Mouse (Mus musculus) myocyte (in vitro differentiated cells): Measurements from ENCODE around the gene Fstl1. TPM values are rescaled to one million over a fixed set of nuclear protein-coding genes. Genes with fewer than 3 reads are reported as not detected.

Experiments used
- H3K27me3 ChIP-seq: one replicate; pipeline ENCODE4 v1.6.1; 2011; ENCODE audit not compliant: control insufficient read depth, insufficient read depth, insufficient read length
- H3K36me3 ChIP-seq: one replicate; pipeline ENCODE4 v1.6.1; 2011; ENCODE audit not compliant: control insufficient read depth, insufficient read depth
- H3K4me2 ChIP-seq: one replicate; pipeline ENCODE4 v1.6.1; 2011; ENCODE audit warnings: low read depth, control low read depth
- H3K4me3 ChIP-seq: one replicate; pipeline ENCODE4 v1.5.1; 2011; ENCODE audit warnings: mild to moderate bottlenecking, control low read depth, moderate library complexity
- H3K79me2 ChIP-seq: one replicate; pipeline ENCODE4 v1.6.1; 2011; ENCODE audit not compliant: control insufficient read depth, insufficient read depth
- H3ac ChIP-seq: one replicate; pipeline ENCODE4 v1.6.1; 2011; ENCODE audit not compliant: control insufficient read depth, insufficient read length
- CEBPB ChIP-seq: IDR thresholded peaks from 2 replicates; pipeline ENCODE4 v1.6.1; 2011; ENCODE audit warnings: mild to moderate bottlenecking, moderate library complexity; ENCODE audit not compliant: poor library complexity, insufficient read depth, severe bottlenecking
- E2F4 ChIP-seq: IDR thresholded peaks from one replicate; pipeline ENCODE4 v1.6.1; 2011; ENCODE audit warnings: mild to moderate bottlenecking, control low read depth, moderate library complexity; ENCODE audit not compliant: insufficient read depth
- MAX ChIP-seq: IDR thresholded peaks from one replicate; pipeline ENCODE4 v1.6.1; 2011; ENCODE audit warnings: low read depth, mild to moderate bottlenecking, control low read depth
- MYOD1 ChIP-seq, 3 experiments: IDR thresholded peaks; one replicate each; pipeline ENCODE4 v1.6.1; 2011; ENCODE audit warnings: control low read depth in 2 of 3, low read depth in 2 of 3, mild to moderate bottlenecking in 2 of 3, moderate library complexity in 1 of 3; ENCODE audit not compliant: insufficient read length in 2 of 3, control insufficient read depth in 1 of 3
- MYOG ChIP-seq, 3 experiments: IDR thresholded peaks; one replicate each; pipeline ENCODE4 v1.6.1; 2011; ENCODE audit warnings: control low read depth in 2 of 3, low read depth in 2 of 3, mild to moderate bottlenecking in 2 of 3; ENCODE audit not compliant: insufficient read length in 2 of 3, control insufficient read depth in 1 of 3, insufficient read depth in 1 of 3
- POLR2A ChIP-seq: IDR thresholded peaks from one replicate; pipeline ENCODE4 v1.6.1; 2011; ENCODE audit warnings: low read depth, mild to moderate bottlenecking, control low read depth, moderate library complexity; ENCODE audit not compliant: insufficient read length
- POLR2AphosphoS2 ChIP-seq: IDR thresholded peaks from one replicate; pipeline ENCODE4 v1.6.1; 2011; ENCODE audit warnings: low read depth, control low read depth; ENCODE audit not compliant: insufficient read length
- REST ChIP-seq: IDR thresholded peaks from one replicate; pipeline ENCODE4 v1.6.1; 2011; ENCODE audit warnings: mild to moderate bottlenecking, control low read depth, moderate library complexity; ENCODE audit not compliant: insufficient read depth, insufficient read length
- SRF ChIP-seq: IDR thresholded peaks from one replicate; pipeline ENCODE4 v1.6.1; 2011; ENCODE audit warnings: low read depth; ENCODE audit not compliant: control insufficient read depth, insufficient read length
- TCF12 ChIP-seq: IDR thresholded peaks from one replicate; pipeline ENCODE4 v1.6.1; 2011; ENCODE audit warnings: mild to moderate bottlenecking, control low read depth; ENCODE audit not compliant: poor library complexity, insufficient read depth, severe bottlenecking
- TCF3 ChIP-seq: IDR thresholded peaks from one replicate; pipeline ENCODE4 v1.6.1; 2011; ENCODE audit warnings: low read depth, control low read depth; ENCODE audit not compliant: insufficient read length
- USF1 ChIP-seq: IDR thresholded peaks from one replicate; pipeline ENCODE4 v1.6.1; 2011; ENCODE audit warnings: low read depth, mild to moderate bottlenecking, control low read depth, moderate library complexity
- polyA plus RNA-seq: library from polyadenylated mRNA; unstranded; fragments of >200 nt; fragmentation: generic; extraction: Trizol; gene quantifications from one replicate; pipeline ENCODE4 v1.2.1, GENCODE M21; 2012; ENCODE audit warnings: missing spikeins

Gene Fstl1
- polyA plus RNA-seq, 1 experiment: 134 TPM

- no peak overlapping the region for H3K4me2 ChIP-seq
- H3K36me3 ChIP-seq: no peaks in the 10 kb centered on the region
- H3K27me3 ChIP-seq: no peaks in the 10 kb centered on the region
- H3K79me2 ChIP-seq: no peaks in the 10 kb centered on the region
- H3K4me3 ChIP-seq: no peak overlapping the region
- no peak for TF ChIP-seq MAX
- no peak for TF ChIP-seq POLR2A
- TF ChIP-seq REST: no peak
- TF ChIP-seq E2F4: no peak
- no peak for TF ChIP-seq TCF12
- TF ChIP-seq MYOG (IDR thresholded peaks at IDR 0.05; ENCODE audit: control insufficient read depth in 1 of 3, insufficient read depth in 1 of 3, insufficient read length in 2 of 3, low read depth in 2 of 3): no peak
- no peak for TF ChIP-seq TCF3
- no peak for TF ChIP-seq POLR2AphosphoS2
- TF ChIP-seq SRF: no peak
- no peak for TF ChIP-seq USF1
- TF ChIP-seq CEBPB: no peak
- TF ChIP-seq MYOD1 (IDR thresholded peaks at IDR 0.05; ENCODE audit: control insufficient read depth in 1 of 3, insufficient read length in 2 of 3, low read depth in 2 of 3): no peak
- H3ac ChIP-seq: no peak overlapping the region
Observed at GRCm38 (mm10) chr16:37856327-37856726, 79.7 kb downstream of the Fstl1 start.

- TF ChIP-seq TCF3 (no peak), MYOD1 (IDR thresholded peaks at IDR 0.05; ENCODE audit: control insufficient read depth in 1 of 3, insufficient read length in 2 of 3, low read depth in 2 of 3) (no peak), REST (no peak), MYOG (IDR thresholded peaks at IDR 0.05; ENCODE audit: control insufficient read depth in 1 of 3, insufficient read depth in 1 of 3, insufficient read length in 2 of 3, low read depth in 2 of 3) (no peak)
- H3K4me2 ChIP-seq: no peak overlapping the region
Observed at GRCm38 (mm10) chr16:37857495-37857894, 80.8 kb downstream of the Fstl1 start.

GRCm38 (mm10) chr16:37860213-37860612 is 83.5 kb downstream of the Fstl1 start:
- no peak for TF ChIP-seq MAX
- TF ChIP-seq POLR2A: no peak
- no peak for TF ChIP-seq MYOD1 (IDR thresholded peaks at IDR 0.05; ENCODE audit: control insufficient read depth in 1 of 3, insufficient read length in 2 of 3, low read depth in 2 of 3)
- TF ChIP-seq SRF: no peak
- no peak for TF ChIP-seq CEBPB
- no peak for TF ChIP-seq USF1
- no peak for TF ChIP-seq MYOG (IDR thresholded peaks at IDR 0.05; ENCODE audit: control insufficient read depth in 1 of 3, insufficient read depth in 1 of 3, insufficient read length in 2 of 3, low read depth in 2 of 3)
- TF ChIP-seq REST: no peak
- no peak for TF ChIP-seq POLR2AphosphoS2
- no peak for TF ChIP-seq TCF3
- no peak for TF ChIP-seq TCF12
- no peak for TF ChIP-seq E2F4
- Histone ChIP-seq H3K27me3 (no peaks in the 10 kb centered on the region), H3K79me2 (no peaks in the 10 kb centered on the region), H3K4me3 (no peak overlapping the region), H3ac (no peak overlapping the region), H3K4me2 (no peak overlapping the region), H3K36me3 (no peaks in the 10 kb centered on the region)

More at GRCm38 (mm10) chr16:37857495-37857894, 80.8 kb downstream of the Fstl1 start:
- Histone ChIP-seq H3K4me3 (no peak overlapping the region), H3K36me3 (no peaks in the 10 kb centered on the region), H3K27me3 (no peaks in the 10 kb centered on the region), H3K79me2 (no peaks in the 10 kb centered on the region), H3ac (no peak overlapping the region)

GRCm38 (mm10) chr16:37861029-37861428 is 84.4 kb downstream of the Fstl1 start, which contains the start of gene Gm36028:
TSS of gene Gm36028 (minus strand) at chr16:37861146.
- H3K36me3 ChIP-seq: no peaks in the 10 kb centered on the region
- H3K27me3 ChIP-seq: no peaks in the 10 kb centered on the region
- H3ac ChIP-seq: no peak within 1 kb of the TSS
- TF ChIP-seq CEBPB: no peak
- TF ChIP-seq MYOD1 (IDR thresholded peaks at IDR 0.05; ENCODE audit: control insufficient read depth in 1 of 3, insufficient read length in 2 of 3, low read depth in 2 of 3): no peak
- TF ChIP-seq TCF12: no peak
- TF ChIP-seq REST: no peak
- no peak for TF ChIP-seq USF1
- TF ChIP-seq E2F4: no peak
- TF ChIP-seq SRF: no peak
- TF ChIP-seq MYOG (IDR thresholded peaks at IDR 0.05; ENCODE audit: control insufficient read depth in 1 of 3, insufficient read depth in 1 of 3, insufficient read length in 2 of 3, low read depth in 2 of 3): no peak
- no peak for TF ChIP-seq POLR2AphosphoS2
- TF ChIP-seq POLR2A: no peak
- TF ChIP-seq MAX: no peak
- TF ChIP-seq TCF3: no peak
- no peak within 1 kb of the TSS for H3K4me2 ChIP-seq
- H3K79me2 ChIP-seq: no peaks in the 10 kb centered on the region
- H3K4me3 ChIP-seq: no peak within 1 kb of the TSS

- Histone ChIP-seq H3K79me2 (peaks cover under 1% of the 10 kb centered on the region), H3K27me3 (no peaks in the 10 kb centered on the region), H3ac (no peak overlapping the region), H3K4me2 (no peak overlapping the region), H3K4me3 (no peak overlapping the region), H3K36me3 (no peaks in the 10 kb centered on the region)
- no peak for TF ChIP-seq POLR2AphosphoS2
- TF ChIP-seq POLR2A: no peak
- TF ChIP-seq E2F4: no peak
- TF ChIP-seq MYOG (IDR thresholded peaks at IDR 0.05; ENCODE audit: control insufficient read depth in 1 of 3, insufficient read depth in 1 of 3, insufficient read length in 2 of 3, low read depth in 2 of 3): no peak
- TF ChIP-seq MYOD1 (IDR thresholded peaks at IDR 0.05; ENCODE audit: control insufficient read depth in 1 of 3, insufficient read length in 2 of 3, low read depth in 2 of 3): no peak
- TF ChIP-seq MAX: no peak
- TF ChIP-seq TCF3: no peak
- no peak for TF ChIP-seq SRF
- no peak for TF ChIP-seq USF1
- no peak for TF ChIP-seq REST
- no peak for TF ChIP-seq CEBPB
- TF ChIP-seq TCF12: no peak
Observed at GRCm38 (mm10) chr16:37863876-37864275, 87.2 kb downstream of the Fstl1 start.
